Mouse (Mus musculus): ENCODE measurements at regions not wholly inside any gene's neighbourhood (a gene's known extent, or its start where the extent isn't known, plus 50 kb on each side); places are given as distances from the start of the nearest gene placed in this dataset.

DNA sequence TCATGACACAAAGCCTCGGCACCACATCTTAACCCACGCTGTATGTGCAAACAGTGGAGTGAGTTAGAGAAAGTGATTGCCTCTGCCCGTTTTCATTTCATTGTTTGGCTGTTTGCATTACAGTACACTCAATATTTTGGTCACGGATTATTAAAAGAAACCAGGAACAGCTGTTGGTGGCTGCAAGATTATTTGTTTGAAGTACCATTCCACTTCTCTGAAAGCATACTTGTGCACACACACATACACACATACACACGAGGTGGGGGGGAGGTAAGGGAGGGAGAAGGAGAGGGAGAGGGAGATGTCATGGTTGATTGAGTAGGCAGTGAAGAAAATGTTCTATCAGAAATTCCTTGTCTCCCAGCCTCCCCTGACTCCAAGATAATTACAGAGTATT is 85.5 kb upstream of the Rnd3 start:
- Histone ChIP-seq H3K27ac (ENCODE audit: low read depth) (no peak overlapping the region), H3K4me2 (ENCODE audit: low read length) (no peak overlapping the region), H3K27me3 (replicated peaks; ENCODE audit: control insufficient read depth, insufficient read depth, low read length) (no peaks in the 10 kb centered on the region), H3K36me3 (ENCODE audit: control insufficient read depth, insufficient read depth, low read length) (no peaks in the 10 kb centered on the region), H3K9ac (ENCODE audit: low read length) (no peak overlapping the region), H3K9me3 (ENCODE audit: control insufficient read depth, low read length) (no peaks in the 10 kb centered on the region), H3K4me1 (replicated peaks; ENCODE audit: control insufficient read depth, insufficient read depth, low read length) (no peaks in the 10 kb centered on the region; the same call in none of the 2 replicates), H3K4me3 (ENCODE audit: low read depth, low read length) (no peak overlapping the region)
- DNase-seq (ENCODE audit: low spot score), result no peak
- 59% methylated on average over 5 of the region's 5 CpGs for WGBS
- ATAC-seq (replicated peaks; ENCODE audit: low FRiP score, low TSS enrichment, low read depth), result no peak

- WGBS, result 32% methylated on average over 1 of the region's 1 CpGs
- no peaks in the 10 kb centered on the region for H3K27me3 ChIP-seq (replicated peaks; ENCODE audit: control insufficient read depth, insufficient read depth, low read length)
- no peak overlapping the region for H3K4me2 ChIP-seq (ENCODE audit: low read length)
- no peaks in the 10 kb centered on the region for H3K9me3 ChIP-seq (ENCODE audit: control insufficient read depth, low read length)
- H3K36me3 ChIP-seq (ENCODE audit: control insufficient read depth, insufficient read depth, low read length), result no peaks in the 10 kb centered on the region
- peaks cover 4% of the 10 kb centered on the region; the same call in 1 of the 2 replicates for H3K4me1 ChIP-seq (replicated peaks; ENCODE audit: control insufficient read depth, insufficient read depth, low read length)
- no peak overlapping the region for H3K4me3 ChIP-seq (ENCODE audit: low read depth, low read length)
- H3K27ac ChIP-seq (ENCODE audit: low read depth), result no peak overlapping the region
- DNase-seq (ENCODE audit: low spot score), result no peak
- no peak for ATAC-seq (replicated peaks; ENCODE audit: low FRiP score, low TSS enrichment, low read depth)
- H3K9ac ChIP-seq (ENCODE audit: low read length), result no peak overlapping the region
These were observed 73.9 kb upstream of the Rnd3 start for GRCm38 (mm10) chr2:51222851-51223250.

GRCm38 (mm10) chr2:51219714-51220113 is 70.8 kb upstream of the Rnd3 start:
- DNase-seq (ENCODE audit: low spot score), result no peak
- WGBS, result 33% methylated on average over 6 of the region's 6 CpGs
- H3K27me3 ChIP-seq (replicated peaks; ENCODE audit: control insufficient read depth, insufficient read depth, low read length), result no peaks in the 10 kb centered on the region

GRCm38 (mm10) chr2:51207150-51208022 is 58.5 kb upstream of the Rnd3 start:
- Histone ChIP-seq H3K27me3 (replicated peaks; ENCODE audit: control insufficient read depth, insufficient read depth, low read length) (no peaks in the 10 kb centered on the region), H3K4me2 (ENCODE audit: low read length) (no peak overlapping the region), H3K27ac (ENCODE audit: low read depth) (no peak overlapping the region), H3K4me3 (ENCODE audit: low read depth, low read length) (no peak overlapping the region), H3K9ac (ENCODE audit: low read length) (no peak overlapping the region), H3K36me3 (ENCODE audit: control insufficient read depth, insufficient read depth, low read length) (no peaks in the 10 kb centered on the region), H3K4me1 (replicated peaks; ENCODE audit: control insufficient read depth, insufficient read depth, low read length) (no peaks in the 10 kb centered on the region), H3K9me3 (ENCODE audit: control insufficient read depth, low read length) (no peaks in the 10 kb centered on the region)
- ATAC-seq (replicated peaks; ENCODE audit: low FRiP score, low TSS enrichment, low read depth) (no peak), DNase-seq (ENCODE audit: low spot score) (no peak)
- WGBS, result 43% methylated on average over 7 of the region's 7 CpGs

More at GRCm38 (mm10) chr2:51219714-51220113, 70.8 kb upstream of the Rnd3 start:
- H3K36me3 ChIP-seq (ENCODE audit: control insufficient read depth, insufficient read depth, low read length), result no peaks in the 10 kb centered on the region
- H3K9me3 ChIP-seq (ENCODE audit: control insufficient read depth, low read length), result no peaks in the 10 kb centered on the region
- H3K4me3 ChIP-seq (ENCODE audit: low read depth, low read length), result no peak overlapping the region
- H3K27ac ChIP-seq (ENCODE audit: low read depth), result no peak overlapping the region
- H3K4me1 ChIP-seq (replicated peaks; ENCODE audit: control insufficient read depth, insufficient read depth, low read length), result peaks cover 4% of the 10 kb centered on the region; the same call in 1 of the 2 replicates
- no peak overlapping the region for H3K9ac ChIP-seq (ENCODE audit: low read length)
- ATAC-seq (replicated peaks; ENCODE audit: low FRiP score, low TSS enrichment, low read depth), result no peak
- H3K4me2 ChIP-seq (ENCODE audit: low read length), result no peak overlapping the region

DNA sequence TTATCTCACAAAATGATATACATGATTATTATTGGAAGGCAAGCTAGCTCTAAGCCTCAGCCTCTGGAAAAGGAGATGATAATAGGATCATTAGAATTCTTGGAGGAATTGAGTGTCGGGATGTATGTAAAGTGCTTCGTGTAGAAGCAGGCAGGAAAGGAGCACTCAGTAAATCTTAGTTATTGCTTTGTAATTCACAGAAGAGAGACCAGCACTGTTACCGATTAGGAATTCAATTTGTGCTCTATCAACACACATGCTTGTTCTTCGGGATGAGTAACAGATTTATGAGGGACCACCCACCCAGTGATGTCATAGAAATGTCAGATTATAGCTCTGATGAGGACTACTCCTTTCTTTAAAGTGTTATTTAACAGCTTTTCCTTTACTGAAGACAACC is 57.4 kb upstream of the Rnd3 start:
- H3K4me1 ChIP-seq (replicated peaks; ENCODE audit: control insufficient read depth, insufficient read depth, low read length), result no peaks in the 10 kb centered on the region
- H3K4me3 ChIP-seq (ENCODE audit: low read depth, low read length), result no peak overlapping the region
- DNase-seq (ENCODE audit: low spot score), result no peak
- no peak overlapping the region for H3K9ac ChIP-seq (ENCODE audit: low read length)
- no peaks in the 10 kb centered on the region for H3K27me3 ChIP-seq (replicated peaks; ENCODE audit: control insufficient read depth, insufficient read depth, low read length)
- no peak overlapping the region for H3K27ac ChIP-seq (ENCODE audit: low read depth)
- H3K9me3 ChIP-seq (ENCODE audit: control insufficient read depth, low read length), result no peaks in the 10 kb centered on the region
- no peaks in the 10 kb centered on the region for H3K36me3 ChIP-seq (ENCODE audit: control insufficient read depth, insufficient read depth, low read length)
- no peak overlapping the region for H3K4me2 ChIP-seq (ENCODE audit: low read length)
- 13% methylated on average over 4 of the region's 4 CpGs for WGBS
- no peak for ATAC-seq (replicated peaks; ENCODE audit: low FRiP score, low TSS enrichment, low read depth)

All from intestine, embryonic 14.5 days (tissue).